Mouse (Mus musculus): ENCODE data around the gene Zfp658. TPM values are rescaled to one million over a fixed set of nuclear protein-coding genes. Genes with fewer than 3 reads are reported as not detected.
A peak's percentile ranks its signal among the peaks of the same experiment; 100 is the strongest.

The Zfp658 gene
- polyA plus RNA-seq, 1 experiment from 2014 or later = 10.4 TPM

GRCm38 (mm10) chr7:43548206-43548605 lies 13.8 kb upstream of the Zfp658 start:
- no peak overlapping the region for H3K9ac ChIP-seq
- no peak overlapping the region for H3K4me2 ChIP-seq
- H3K9me3 ChIP-seq = no peaks in the 10 kb centered on the region
- H3K27me3 ChIP-seq (replicated peaks) = no peaks in the 10 kb centered on the region
- WGBS = 74% methylated on average over 4 of the region's 4 CpGs
- H3K27ac ChIP-seq = no peak overlapping the region
- ATAC-seq (replicated peaks) = no peak
- no peaks in the 10 kb centered on the region for H3K36me3 ChIP-seq (replicated peaks)
- H3K4me3 ChIP-seq = no peak overlapping the region
- no peaks in the 10 kb centered on the region for H3K4me1 ChIP-seq

DNA sequence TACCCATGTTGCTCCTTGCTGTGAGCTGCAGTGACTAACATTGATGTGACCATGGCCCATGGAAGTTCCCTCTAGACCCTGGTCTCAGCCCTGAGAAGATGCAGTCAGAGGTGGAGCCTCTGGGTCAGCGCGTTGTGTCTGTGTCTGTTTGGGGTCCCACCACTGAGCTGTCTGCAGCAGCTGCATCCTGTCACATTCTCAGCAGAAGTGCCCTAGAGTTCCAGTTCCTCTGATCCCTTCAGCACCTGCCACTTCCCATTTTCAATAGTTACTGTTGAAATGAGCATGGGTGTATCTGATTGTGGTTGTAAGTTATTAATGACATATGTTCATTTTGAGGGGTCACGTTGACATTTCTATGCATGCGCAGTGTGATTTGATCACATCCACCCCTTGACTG lies 8.9 kb upstream of the Zfp658 start:
- no peak overlapping the region for H3K9ac ChIP-seq
- no peak for ATAC-seq (replicated peaks)
- no peaks in the 10 kb centered on the region for H3K9me3 ChIP-seq
- no peak overlapping the region for H3K4me2 ChIP-seq
- H3K4me3 ChIP-seq = no peak overlapping the region
- no peaks in the 10 kb centered on the region for H3K36me3 ChIP-seq (replicated peaks)
- 85% methylated on average over 4 of the region's 4 CpGs for WGBS
- no peaks in the 10 kb centered on the region for H3K4me1 ChIP-seq
- H3K27ac ChIP-seq = no peak overlapping the region
- no peaks in the 10 kb centered on the region for H3K27me3 ChIP-seq (replicated peaks)

GRCm38 (mm10) chr7:43554550-43554949 lies 7.5 kb upstream of the Zfp658 start:
- no peak overlapping the region for H3K9ac ChIP-seq
- no peaks in the 10 kb centered on the region for H3K4me1 ChIP-seq
- H3K36me3 ChIP-seq (replicated peaks) = no peaks in the 10 kb centered on the region
- no peak for ATAC-seq (replicated peaks)
- no peak overlapping the region for H3K4me3 ChIP-seq
- WGBS = 64% methylated on average over 3 of the region's 3 CpGs
- H3K9me3 ChIP-seq = no peaks in the 10 kb centered on the region
- H3K4me2 ChIP-seq = no peak overlapping the region
- no peaks in the 10 kb centered on the region for H3K27me3 ChIP-seq (replicated peaks)
- no peak overlapping the region for H3K27ac ChIP-seq

DNA sequence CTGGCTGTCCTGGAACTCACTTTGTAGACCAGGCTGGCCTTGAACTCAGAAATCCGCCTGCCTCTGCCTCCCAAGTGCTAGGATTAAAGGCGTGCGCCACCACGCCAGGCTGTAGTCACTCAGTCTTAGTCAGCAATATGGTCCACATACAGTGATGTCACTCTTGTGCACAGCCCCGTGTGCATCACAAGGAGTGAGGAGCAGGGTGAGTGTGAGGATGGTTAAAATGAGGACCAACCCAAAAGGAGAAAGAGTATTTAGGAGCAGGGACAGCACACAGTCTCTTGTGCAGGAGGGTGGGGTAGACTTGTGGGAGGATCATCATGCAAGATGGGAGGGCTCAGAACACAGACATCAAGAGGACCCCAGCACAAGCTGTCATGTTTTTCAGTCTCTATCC lies 6.7 kb upstream of the Zfp658 start:
- no peaks in the 10 kb centered on the region for H3K9me3 ChIP-seq
- H3K27me3 ChIP-seq (replicated peaks) = no peaks in the 10 kb centered on the region
- WGBS = 89% methylated on average over 5 of the region's 5 CpGs
- no peak overlapping the region for H3K4me2 ChIP-seq
- no peaks in the 10 kb centered on the region for H3K4me1 ChIP-seq
- H3K9ac ChIP-seq = no peak overlapping the region
- H3K4me3 ChIP-seq = no peak overlapping the region
- H3K36me3 ChIP-seq (replicated peaks) = no peaks in the 10 kb centered on the region
- ATAC-seq (replicated peaks) = no peak
- H3K27ac ChIP-seq = no peak overlapping the region

DNA sequence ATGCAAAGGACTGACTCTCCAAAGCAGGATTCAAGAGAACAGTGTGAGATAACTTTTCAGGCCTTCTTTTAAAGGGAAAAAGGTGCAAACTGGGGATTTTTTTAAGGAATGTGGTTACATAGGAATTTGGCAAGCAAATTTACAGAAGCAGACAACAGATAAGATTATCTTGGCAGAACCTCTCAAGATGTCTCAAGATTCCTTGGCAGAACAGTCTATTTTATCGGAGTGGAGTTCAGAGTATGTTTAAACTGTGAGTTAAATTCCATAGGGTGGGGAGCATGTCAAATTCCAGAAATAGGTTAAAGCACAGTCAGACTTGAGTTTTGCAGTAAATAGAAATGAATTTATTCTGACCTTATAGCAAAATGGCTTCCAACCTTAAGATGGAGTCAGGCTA lies 5.2 kb upstream of the Zfp658 start:
- Histone ChIP-seq H3K4me1 (no peaks in the 10 kb centered on the region), H3K9ac (no peak overlapping the region), H3K27me3 (replicated peaks) (no peaks in the 10 kb centered on the region), H3K36me3 (replicated peaks) (no peaks in the 10 kb centered on the region), H3K4me2 (no peak overlapping the region), H3K9me3 (no peaks in the 10 kb centered on the region), H3K4me3 (no peak overlapping the region), H3K27ac (no peak overlapping the region)
- WGBS = 95% methylated on average over 1 of the region's 1 CpGs
- ATAC-seq (replicated peaks) = no peak

DNA sequence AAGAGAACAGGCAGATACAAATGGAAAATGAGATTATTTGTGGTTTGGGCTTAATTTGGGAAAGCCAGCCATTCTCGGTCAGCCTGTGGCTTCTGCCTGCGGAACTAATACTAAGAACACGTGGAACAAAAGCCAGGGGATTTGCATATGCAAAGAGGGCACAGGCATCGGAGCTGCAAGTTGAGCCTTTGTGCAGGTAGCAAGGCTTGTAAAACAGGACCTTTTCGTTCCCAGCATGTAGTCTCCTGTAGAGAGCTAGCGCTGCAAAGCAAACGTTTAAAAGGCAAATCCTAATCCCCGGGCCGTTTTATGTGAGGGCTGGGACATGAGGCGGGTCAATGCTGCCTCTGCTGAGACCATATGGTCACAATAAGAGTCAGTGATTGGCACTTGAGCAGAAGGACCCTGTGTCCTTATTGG lies 605 bp downstream of the Zfp658 start:
- no peaks in the 10 kb centered on the region for H3K9me3 ChIP-seq
- ATAC-seq (replicated peaks) = peak; percentile 46
- peaks cover 16% of the 10 kb centered on the region for H3K36me3 ChIP-seq (replicated peaks)
- H3K27ac ChIP-seq = peak overlapping the region; percentile 83
- peak overlapping the region; percentile 58 for H3K4me3 ChIP-seq
- no peaks in the 10 kb centered on the region for H3K27me3 ChIP-seq (replicated peaks)
- under 1% methylated on average over 10 of the region's 10 CpGs for WGBS
- H3K9ac ChIP-seq = peak overlapping the region; percentile 53
- H3K4me1 ChIP-seq = peaks cover 19% of the 10 kb centered on the region
- peak overlapping the region; percentile 63 for H3K4me2 ChIP-seq

- 51% methylated on average over 6 of the region's 6 CpGs for whole genome bisulfite sequencing
- no peaks in the 10 kb centered on the region for H3K9me3 ChIP-seq
Observed at GRCm38 (mm10) chr7:43563300-43563699, 1.2 kb downstream of the Zfp658 start.

GRCm38 (mm10) chr7:43571216-43571615 lies 9.2 kb downstream of the Zfp658 start:
- no peak overlapping the region for H3K9ac ChIP-seq
- H3K27me3 ChIP-seq (replicated peaks) = no peaks in the 10 kb centered on the region
- no peak overlapping the region for H3K4me2 ChIP-seq
- 98% methylated on average over 2 of the region's 2 CpGs for WGBS
- no peak overlapping the region for H3K4me3 ChIP-seq
- ATAC-seq (replicated peaks) = no peak
- H3K9me3 ChIP-seq = no peaks in the 10 kb centered on the region
- H3K27ac ChIP-seq = no peak overlapping the region
- peaks cover 67% of the 10 kb centered on the region for H3K36me3 ChIP-seq (replicated peaks)
- no peaks in the 10 kb centered on the region for H3K4me1 ChIP-seq

More at GRCm38 (mm10) chr7:43563300-43563699, 1.2 kb downstream of the Zfp658 start:
- peak overlapping the region; percentile 53 for H3K9ac ChIP-seq
- peak overlapping the region; percentile 83 for H3K27ac ChIP-seq
- peak overlapping the region; percentile 63 for H3K4me2 ChIP-seq
- peaks cover 19% of the 10 kb centered on the region for H3K4me1 ChIP-seq
- H3K27me3 ChIP-seq (replicated peaks) = no peaks in the 10 kb centered on the region
- H3K36me3 ChIP-seq (replicated peaks) = peaks cover 22% of the 10 kb centered on the region
- ATAC-seq (replicated peaks) = no peak
- peak overlapping the region; percentile 58 for H3K4me3 ChIP-seq

GRCm38 (mm10) chr7:43579440-43580171 lies 17.6 kb downstream of the Zfp658 start, which contains the start of gene Zfp719:
Gene Zfp719 (plus strand): TSS chr7:43579610.
- ATAC-seq (replicated peaks) = peak; percentile 99
- Histone ChIP-seq H3K4me3 (peak within 1 kb of the TSS; percentile 68), H3K9me3 (no peaks in the 10 kb centered on the region), H3K27me3 (replicated peaks) (no peaks in the 10 kb centered on the region), H3K36me3 (replicated peaks) (peaks cover 15% of the 10 kb centered on the region), H3K4me2 (peak within 1 kb of the TSS; percentile 69), H3K4me1 (peaks cover 27% of the 10 kb centered on the region), H3K27ac (peak within 1 kb of the TSS; percentile 89), H3K9ac (peak within 1 kb of the TSS; percentile 76)
- WGBS = under 1% methylated on average over 37 of the region's 37 CpGs

DNA sequence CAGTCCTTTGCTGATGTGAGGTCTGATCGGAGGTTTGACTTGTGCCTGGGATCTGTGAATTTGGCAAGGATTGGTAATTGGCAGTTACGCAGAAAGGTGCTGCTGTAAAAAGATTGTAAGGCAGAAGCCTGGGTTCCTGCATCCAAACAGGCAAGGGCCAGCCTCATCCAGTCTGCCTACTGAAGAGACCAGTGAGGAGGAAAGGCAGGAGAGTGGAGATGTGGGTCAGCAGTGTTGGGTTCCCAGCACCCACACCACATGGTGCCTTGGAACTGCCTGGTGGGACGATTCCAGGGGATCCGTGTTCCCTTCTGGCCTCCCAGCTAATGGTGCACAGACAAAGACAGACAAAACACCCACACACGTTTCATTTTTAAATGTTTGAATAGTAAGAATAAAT lies 18.5 kb downstream of the Zfp658 start:
- 75% methylated on average over 5 of the region's 5 CpGs for WGBS
- peak overlapping the region; percentile 76 for H3K9ac ChIP-seq
- H3K27ac ChIP-seq = 0 out of 2 replicates have a peak overlapping the region, but pooled peaks have one; percentile 89
- H3K36me3 ChIP-seq (replicated peaks) = peaks cover 18% of the 10 kb centered on the region
- H3K4me3 ChIP-seq = peak overlapping the region; percentile 68
- peak overlapping the region; percentile 69 for H3K4me2 ChIP-seq
- peaks cover 27% of the 10 kb centered on the region for H3K4me1 ChIP-seq
- ATAC-seq (replicated peaks) = no peak
- no peaks in the 10 kb centered on the region for H3K27me3 ChIP-seq (replicated peaks)
- no peaks in the 10 kb centered on the region for H3K9me3 ChIP-seq

- Histone ChIP-seq H3K36me3 (replicated peaks) (peaks cover 57% of the 10 kb centered on the region), H3K27me3 (replicated peaks) (no peaks in the 10 kb centered on the region), H3K9me3 (no peaks in the 10 kb centered on the region), H3K9ac (no peak overlapping the region), H3K4me1 (peaks cover 22% of the 10 kb centered on the region), H3K4me2 (no peak overlapping the region), H3K4me3 (no peak overlapping the region), H3K27ac (no peak overlapping the region)
- no peak for ATAC-seq (replicated peaks)
- 89% methylated on average over 5 of the region's 5 CpGs for WGBS
Observed at GRCm38 (mm10) chr7:43584790-43585189, 22.7 kb downstream of the Zfp658 start.

DNA sequence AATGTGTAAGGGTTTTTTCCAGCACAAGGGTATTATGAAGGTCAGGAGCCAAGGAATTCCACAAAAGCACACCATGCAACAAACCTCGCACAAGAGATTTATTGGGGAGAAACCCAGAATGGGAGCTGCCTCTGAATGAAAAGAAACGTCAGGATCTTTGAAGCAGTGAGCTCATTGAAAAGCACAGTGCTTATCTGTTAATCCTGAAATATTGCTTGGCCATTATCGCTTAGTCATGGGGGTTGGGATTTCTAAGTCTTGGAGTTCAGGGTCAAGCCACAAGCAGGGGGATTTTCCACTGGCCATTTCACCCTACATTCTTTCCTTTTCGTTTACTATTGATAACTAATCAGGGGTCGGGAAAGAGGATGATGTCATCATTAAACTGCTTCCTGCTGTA lies 39.8 kb downstream of the Zfp658 start:
- ATAC-seq (replicated peaks) = no peak
- 15% methylated on average over 5 of the region's 5 CpGs for WGBS

More for the DNA sequence above, 39.8 kb downstream of the Zfp658 start:
- no peak overlapping the region for H3K27ac ChIP-seq
- H3K9ac ChIP-seq = no peak overlapping the region
- no peak overlapping the region for H3K4me3 ChIP-seq
- no peaks in the 10 kb centered on the region for H3K9me3 ChIP-seq
- H3K4me2 ChIP-seq = no peak overlapping the region
- no peaks in the 10 kb centered on the region for H3K36me3 ChIP-seq (replicated peaks)
- H3K27me3 ChIP-seq (replicated peaks) = no peaks in the 10 kb centered on the region
- peaks cover 9% of the 10 kb centered on the region for H3K4me1 ChIP-seq
